Mouse (Mus musculus) layer of hippocampus, postnatal 10 days (tissue): ENCODE results near the gene Rsbn1. TPM values are rescaled to one million over a fixed set of nuclear protein-coding genes. Genes with fewer than 3 reads are reported as not detected.
A peak's percentile ranks its signal among the peaks of the same experiment; 100 is the strongest.

Experiments
- DNase-seq, 2 experiments: peaks; one replicate each; pipeline ENCODE4 v3.0.0; 2021; ENCODE audit warnings: low spot score in 2 of 2
- total RNA-seq, 2 experiments: library from RNA; stranded (reverse); gene quantifications; 2 replicates each; pipeline ENCODE4 v1.2.3; 2021

The Rsbn1 gene
- total RNA-seq, 2 experiments from 2014 or later, result 19.1 to 20.9 TPM

DNA sequence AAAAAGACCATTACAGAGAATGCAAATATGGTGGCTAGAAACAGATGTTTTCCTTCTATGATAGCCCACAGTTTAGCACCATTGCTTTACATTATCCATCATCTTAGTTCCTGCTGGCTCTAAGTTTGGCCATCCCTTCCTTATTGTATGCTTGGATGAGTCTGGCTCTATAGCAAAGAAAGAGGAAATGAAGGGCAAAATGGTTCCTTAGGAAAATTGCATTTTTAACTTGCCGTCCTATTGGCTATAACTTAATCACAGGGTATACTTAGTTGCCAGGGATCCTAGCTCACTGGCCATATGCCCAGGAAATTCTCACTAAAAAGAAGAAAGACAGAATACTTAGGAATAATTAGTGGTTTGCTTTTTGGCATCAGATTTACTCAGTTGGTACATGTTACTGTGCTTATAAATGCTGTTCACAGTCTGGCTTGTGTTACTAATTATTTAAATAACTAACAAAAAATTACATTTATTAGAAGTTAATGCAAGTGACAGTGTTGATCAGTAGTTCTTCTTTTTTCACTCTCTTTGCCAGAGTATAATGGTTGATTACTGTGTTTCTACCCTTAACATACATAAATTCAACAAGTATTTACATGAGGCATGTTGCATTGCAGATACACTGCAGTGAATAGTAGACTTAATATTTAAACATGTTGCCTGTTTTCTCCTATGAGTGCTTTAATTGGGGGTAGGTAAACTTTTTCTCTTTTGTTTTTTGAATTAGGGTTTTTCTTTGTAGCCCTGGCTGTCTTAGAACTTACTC, 31.1 kb downstream of the Rsbn1 start:
- peak; percentile 15 to 43 for DNase-seq

GRCm38 (mm10) chr3:103948666-103949065, 34.7 kb downstream of the Rsbn1 start:
- no peak for DNase-seq

DNA sequence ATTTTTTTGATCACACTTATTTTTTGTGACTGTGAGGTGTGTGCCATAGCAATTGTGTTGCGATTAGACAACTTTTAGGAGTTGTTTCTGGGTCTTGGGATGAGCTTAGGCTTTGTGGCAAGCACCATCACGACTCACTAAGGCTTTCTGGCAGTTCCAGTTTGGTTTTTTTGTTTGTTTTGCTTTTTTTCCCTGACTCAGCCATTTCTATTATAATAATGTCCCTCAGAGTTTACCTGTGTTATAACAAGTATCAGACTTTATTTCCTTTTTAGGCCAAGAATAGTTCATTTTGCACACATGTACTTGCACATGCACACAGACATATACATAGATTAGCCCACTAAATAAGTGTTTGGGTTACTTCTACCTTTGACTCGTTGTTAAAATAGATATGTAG, 46.7 kb downstream of the Rsbn1 start:
- no peak for DNase-seq

GRCm38 (mm10) chr3:103967231-103967630, 53.3 kb downstream of the Rsbn1 start:
- DNase-seq, result no peak

DNA sequence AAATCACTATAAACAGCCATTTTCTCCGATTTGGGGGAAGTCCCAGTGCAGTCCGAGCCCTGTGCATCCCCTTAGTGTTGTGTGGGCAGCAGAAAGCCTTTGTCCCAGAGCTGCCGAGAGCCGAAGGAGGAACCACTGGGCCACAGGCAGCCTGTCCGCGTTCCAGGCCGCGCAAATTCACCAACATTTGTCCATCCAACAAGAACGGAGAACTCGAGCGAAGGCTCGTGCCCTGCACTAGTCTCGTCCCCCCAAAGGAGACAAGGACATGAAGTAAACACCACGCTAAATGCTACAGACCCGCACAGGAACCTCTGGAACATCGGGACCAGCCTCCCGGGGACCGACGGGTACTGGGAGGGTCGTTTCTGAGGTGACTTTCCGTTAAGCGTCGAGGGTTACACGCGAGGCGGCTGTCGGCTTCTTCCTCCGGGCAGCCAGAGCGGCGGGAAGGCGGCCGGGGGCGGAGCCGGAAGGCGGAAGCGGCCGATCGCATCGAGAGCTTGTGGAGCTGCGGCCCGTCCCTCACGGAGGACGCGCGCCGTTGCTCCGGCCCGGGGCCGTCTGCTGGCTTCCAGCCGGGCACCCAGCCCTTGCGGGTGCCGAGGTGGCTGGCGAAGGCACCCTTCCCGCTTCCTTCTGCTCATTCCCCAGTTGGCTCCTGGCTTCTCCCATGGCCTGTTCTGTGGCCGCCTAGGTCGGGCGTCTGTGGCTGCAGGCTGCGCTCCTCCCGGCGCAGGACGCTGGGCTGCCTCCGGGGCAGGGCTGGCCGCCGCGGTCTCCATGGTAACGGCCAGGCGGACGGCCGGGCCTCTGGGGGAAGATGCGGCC, 54.2 kb downstream of the Rsbn1 start, which contains the start of gene Phtf1:
Gene Phtf1 (plus strand): TSS at position 250 of the 831 bp plus-strand sequence.
- DNase-seq, result peak; percentile 84 to 88

DNA sequence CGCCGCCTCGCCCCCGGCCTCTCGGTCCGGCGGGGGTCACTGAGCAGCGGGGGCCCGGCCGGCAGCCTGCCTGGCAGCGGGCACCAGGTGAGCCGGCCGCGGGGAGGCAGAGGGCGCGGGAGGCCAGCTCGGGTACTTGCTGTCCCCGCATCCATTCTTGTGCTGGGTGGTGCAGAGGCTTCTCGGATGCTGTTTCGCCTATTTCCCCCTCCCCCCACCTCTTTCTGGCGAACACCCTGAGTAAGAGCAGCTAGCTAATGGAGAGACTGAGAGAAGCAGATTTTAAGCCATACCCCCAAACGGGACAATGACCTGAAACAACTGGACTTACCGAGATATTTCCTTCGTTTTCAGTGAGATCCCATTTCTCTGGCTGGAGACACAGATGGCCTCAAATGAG, 54.8 kb downstream of the Rsbn1 start:
- DNase-seq, result peak; percentile 59 to 71

DNA sequence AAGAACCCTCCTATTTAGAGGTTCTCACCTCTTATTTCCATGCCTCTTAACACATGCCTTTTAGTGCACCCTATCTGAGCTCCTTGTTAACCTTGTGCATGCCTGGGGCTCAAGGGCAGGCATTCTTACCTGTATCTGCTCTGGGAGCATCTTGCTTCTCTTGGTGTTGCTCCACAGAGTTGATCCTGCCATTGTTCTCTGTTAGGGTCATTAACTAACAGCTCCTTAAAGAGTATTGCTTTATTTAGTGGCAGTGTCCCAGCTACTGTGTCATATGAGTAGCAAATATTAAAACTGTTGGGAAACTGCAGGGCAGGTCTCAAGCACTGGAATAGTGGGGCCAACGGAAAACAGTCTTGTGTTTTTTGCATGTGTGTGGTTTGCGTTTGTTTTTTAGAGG, 57.2 kb downstream of the Rsbn1 start:
- no peak for DNase-seq

DNA sequence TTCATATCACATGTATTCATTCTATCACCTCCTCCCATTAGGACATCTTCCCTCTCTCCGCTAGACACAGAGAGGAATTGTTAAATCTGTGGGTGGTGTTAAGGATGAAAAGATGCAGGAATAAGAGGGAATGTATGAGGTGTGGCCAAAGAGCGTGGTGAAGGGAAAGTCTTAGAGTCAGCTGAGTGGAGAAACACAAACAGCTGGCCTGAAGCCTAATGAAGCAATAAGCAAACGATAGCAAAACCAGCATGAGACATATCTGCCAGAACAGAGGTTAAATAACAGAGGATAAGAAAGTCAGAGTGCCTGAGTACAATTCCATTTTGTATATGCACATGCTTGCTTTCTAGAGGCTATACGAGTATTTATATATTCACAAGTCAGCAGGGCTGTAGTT, 70.6 kb downstream of the Rsbn1 start:
- no peak for DNase-seq

DNA sequence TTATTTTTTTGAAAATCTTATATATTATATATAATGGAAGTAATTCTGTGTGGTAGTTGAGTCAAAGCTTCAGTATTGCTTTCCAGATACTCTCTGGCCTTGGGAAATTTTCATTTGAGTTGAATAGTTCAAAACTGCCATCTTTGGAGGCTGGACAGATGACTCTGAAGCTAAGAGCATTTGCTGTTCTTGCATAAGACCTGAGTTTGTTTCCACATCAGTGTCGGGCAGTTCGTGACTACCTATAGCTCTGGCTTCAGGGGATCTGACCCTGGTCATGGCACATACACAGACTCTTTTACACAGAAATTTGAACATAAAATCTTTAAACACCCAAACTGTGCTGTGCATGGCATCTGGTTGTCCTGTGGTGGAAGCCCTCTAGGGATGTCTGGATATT, 71.3 kb downstream of the Rsbn1 start:
- no peak for DNase-seq

- no peak for DNase-seq
Observed at GRCm38 (mm10) chr3:103987831-103988432, 74.0 kb downstream of the Rsbn1 start.

DNA sequence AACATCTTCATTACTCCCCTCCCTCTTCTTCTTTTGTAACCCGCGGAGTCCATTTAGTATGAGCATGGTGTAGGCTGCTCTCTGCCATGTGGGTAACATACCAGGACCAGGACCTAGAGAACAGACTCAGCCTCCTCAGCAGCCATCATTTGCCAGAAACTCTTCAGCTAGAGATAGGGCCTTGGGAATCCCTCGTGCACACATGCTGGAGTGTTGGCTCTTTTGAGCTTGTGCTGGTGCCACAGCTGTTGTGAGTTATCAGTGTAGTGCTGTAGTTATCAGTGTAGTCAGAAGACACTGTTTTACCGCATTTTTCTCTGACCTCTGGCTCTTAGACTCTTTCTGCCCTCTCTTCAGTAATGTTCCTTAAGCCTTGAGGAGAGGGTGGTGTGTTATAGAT, 75.4 kb downstream of the Rsbn1 start:
- no peak for DNase-seq

DNA sequence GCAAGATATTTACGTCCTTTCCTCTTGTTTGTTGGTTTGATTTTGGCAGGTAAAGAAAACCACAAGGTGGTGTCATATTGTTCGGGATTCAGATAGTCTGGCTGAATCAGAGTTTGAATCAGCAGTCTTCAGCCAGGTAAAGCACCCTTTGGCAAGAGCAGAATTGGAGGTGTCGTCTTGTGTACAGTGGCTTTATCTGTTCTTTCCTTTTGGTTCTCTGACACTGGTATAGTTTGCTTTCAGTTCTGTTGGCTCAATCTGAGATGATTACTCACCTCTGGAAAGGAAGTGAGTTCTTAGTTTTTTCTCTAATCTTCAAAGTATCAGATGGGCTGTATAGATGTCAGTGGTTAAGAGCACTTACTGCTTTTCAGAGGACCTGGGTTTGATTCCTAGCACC, 77.4 kb downstream of the Rsbn1 start:
- no peak for DNase-seq

GRCm38 (mm10) chr3:103998724-103999123, 84.8 kb downstream of the Rsbn1 start:
- DNase-seq, result no peak

- no peak for DNase-seq
Observed at GRCm38 (mm10) chr3:104006896-104007466, 93.1 kb downstream of the Rsbn1 start.

DNA sequence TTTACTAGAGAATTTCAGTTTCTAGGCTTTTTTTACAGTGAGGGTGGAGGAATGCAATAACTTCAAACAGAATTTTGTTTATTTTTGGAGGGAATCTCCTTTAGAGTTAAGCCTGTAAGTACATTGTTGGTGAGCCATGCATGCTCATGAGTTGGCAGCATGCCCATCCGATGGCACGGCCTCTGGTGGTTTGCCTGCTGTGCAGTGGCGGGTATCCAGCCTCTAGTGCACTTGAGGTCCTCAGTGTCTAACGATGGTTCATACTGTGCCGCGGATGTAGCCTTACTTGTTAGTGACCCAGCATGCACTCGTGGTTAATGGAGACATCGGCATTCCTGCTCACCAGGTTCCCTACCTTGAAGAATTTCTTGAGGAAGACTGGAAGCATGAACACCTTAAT, 93.6 kb downstream of the Rsbn1 start:
- peak; percentile 32 to 46 for DNase-seq

DNA sequence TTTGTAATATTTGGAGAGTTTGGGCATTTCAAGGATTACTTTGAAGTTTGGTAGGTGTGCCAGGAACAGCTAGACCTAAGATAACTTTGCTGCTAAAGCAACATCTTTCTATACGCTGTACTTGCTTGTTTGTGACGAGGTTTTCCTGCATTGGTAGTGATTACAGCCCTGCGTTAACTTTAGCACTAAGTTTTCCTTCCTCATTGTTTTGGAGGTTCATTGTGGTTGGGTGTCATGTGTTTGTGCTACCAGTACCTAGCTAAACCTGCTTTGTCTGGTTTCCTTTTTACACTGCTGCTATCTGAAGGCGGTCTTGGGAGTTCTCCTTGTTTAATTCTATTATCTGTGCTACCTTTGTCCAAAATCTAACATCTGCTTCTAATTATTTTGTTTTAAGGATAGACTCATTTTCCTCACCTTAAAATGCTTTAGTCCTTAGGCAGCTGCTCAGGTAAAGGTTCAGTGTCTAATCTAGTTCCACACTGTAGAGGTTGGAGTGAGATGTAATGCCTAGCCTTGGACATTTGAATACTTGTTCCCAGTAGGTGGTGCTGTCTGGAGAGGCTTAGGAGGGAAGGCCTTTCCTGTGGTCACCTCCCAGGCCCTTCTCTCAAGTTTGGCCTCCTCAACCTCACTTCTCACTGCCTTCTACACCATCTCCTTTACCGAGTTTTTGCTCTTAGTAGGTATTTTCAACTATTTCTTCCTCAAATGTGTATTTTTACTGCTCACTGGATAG, 96.2 kb downstream of the Rsbn1 start:
- no peak for DNase-seq

GRCm38 (mm10) chr3:104011972-104012371, 98.1 kb downstream of the Rsbn1 start:
- no peak for DNase-seq
